Mouse (Mus musculus) lung, postnatal 14 days (tissue): ENCODE results near the gene Zfp827.

ENCODE experiments used
- DNase-seq: peaks from one replicate; pipeline ENCODE4 v3.0.0; 2021

Gene Zfp827

DNA sequence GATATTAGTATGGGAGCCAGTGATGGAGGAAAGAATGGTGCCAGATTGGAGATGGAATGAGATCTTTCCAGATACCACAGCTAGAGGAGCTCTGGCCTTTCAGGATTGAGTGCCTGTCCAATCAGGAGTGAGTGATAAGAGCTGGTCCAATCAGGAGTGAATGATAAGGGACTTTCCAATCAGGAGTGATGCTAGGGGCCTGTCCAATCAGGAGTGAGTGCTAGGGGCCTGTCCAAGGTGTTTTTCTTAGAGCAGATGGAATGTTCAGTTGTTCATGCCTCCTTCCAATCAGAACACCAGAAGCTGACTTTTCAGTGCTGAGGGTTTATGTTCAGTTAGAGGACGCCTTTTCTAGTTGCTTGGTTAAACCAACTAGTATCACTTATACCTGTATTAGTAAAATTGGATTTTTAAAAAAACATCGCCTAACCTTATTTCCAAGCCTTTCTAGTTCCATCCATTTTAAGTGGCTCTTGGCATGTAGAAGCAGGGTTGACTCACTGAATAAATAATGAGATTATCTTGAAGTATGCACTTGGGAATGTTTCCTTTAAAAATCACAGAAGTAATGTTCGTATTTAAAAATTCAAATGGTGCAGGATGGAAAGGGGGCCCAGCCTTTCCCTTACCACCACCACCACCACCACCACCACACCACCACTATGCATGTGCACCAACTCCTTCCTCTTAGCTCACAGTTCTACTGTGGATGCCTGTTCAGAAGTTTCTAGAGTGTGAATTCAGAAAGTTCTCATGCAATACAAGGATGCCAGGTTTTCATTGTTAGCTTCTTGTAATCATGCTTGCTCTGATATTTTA is 39.8 kb downstream of the Zfp827 start:
- no peak for DNase-seq

DNA sequence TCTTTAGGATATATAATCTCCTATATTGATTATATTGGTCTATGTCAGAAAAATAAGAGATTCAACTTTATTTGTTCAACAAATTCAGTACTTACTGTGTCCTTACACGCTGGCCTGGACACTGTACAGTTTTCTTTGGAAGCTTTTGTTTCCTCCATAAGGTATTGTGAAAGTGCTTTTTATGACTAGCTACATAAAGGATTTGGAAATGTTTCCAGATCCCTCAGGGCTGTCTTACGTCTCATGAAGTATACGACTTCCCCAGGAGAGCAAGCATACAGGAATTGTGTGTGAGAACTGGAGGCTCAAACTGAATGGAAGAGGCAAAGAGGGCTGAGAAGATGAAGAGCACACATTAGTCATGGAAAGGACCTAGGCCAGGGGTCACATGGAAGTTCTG is 45.1 kb downstream of the Zfp827 start:
- DNase-seq = no peak

DNA sequence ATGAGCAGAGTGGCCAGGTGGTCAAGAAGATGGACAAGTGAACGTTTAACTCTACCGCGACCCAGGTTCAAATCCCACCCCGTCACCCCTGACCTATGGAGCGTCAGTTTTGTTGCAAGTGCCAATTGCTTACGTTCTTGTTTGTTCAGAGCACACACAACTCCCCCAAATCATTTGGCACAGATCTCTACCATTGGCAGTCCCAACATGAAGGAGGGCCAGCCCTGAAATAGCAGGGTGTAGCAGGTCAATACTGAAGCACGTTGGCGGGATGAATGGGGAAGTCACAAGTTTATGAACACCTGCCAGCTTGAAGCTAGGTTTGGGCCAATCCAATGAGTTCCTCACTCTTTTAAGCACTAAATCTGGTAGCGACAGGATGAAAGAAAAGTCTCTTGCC is 46.7 kb downstream of the Zfp827 start:
- peak; percentile 25 for DNase-seq

DNA sequence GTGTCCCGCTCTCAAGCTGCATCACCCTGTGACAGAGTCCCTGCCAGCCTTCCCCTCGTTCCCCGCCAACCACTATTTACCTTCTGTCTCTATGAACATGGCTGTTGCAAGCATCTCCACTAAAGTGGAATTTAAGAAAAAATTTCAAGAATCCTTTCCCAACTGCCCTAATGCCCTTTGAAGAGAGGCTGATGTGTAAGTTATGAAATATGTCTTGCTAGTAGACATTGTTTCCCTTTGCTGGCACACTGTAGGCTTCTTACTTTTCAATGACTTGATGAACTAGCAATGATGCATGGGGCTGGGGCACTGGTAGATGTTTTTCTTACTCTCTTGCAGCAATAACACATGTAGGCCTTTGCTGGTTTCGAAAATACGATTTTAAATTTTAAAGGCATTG is 49.0 kb downstream of the Zfp827 start:
- peak; percentile 23 for DNase-seq

- DNase-seq = no peak
These were observed 50.4 kb downstream of the Zfp827 start for GRCm38 (mm10) chr8:79078556-79079195.

- no peak for DNase-seq
These were observed 50.9 kb downstream of the Zfp827 start for GRCm38 (mm10) chr8:79079196-79079561.

DNA sequence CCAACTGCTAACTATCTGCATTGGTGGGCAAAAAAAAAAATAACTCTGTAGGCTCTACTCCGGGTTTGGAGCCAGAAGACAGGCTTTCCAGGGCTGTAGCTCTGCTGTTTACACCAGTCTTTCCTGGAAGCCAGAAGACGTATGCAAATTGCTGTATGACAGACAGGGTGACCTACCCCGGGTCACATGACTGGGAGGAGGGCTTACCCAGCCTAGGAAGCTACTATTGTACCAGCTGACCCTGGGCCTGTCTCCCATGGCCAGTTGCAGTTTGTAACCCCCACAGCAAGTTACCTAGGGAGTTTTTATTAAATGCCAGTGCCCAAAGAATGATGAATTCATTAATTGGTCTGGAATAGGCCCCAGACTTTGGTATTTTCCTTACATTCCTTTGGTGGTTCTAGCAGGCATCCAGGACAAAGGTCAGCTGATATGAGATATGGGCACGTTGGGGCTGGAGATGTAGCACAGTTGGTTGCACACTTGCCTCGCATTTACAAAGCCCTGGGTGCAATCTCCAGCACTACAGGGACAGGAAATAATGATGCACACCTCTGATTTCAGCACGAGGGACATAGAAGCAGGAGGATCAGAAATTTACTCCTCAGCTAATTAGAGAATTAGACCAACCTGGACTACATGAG is 52.0 kb downstream of the Zfp827 start:
- DNase-seq = peak; percentile 26

- DNase-seq = no peak
These were observed 53.1 kb downstream of the Zfp827 start for GRCm38 (mm10) chr8:79081333-79081732.

GRCm38 (mm10) chr8:79081955-79082354 is 53.7 kb downstream of the Zfp827 start:
- DNase-seq = no peak

DNA sequence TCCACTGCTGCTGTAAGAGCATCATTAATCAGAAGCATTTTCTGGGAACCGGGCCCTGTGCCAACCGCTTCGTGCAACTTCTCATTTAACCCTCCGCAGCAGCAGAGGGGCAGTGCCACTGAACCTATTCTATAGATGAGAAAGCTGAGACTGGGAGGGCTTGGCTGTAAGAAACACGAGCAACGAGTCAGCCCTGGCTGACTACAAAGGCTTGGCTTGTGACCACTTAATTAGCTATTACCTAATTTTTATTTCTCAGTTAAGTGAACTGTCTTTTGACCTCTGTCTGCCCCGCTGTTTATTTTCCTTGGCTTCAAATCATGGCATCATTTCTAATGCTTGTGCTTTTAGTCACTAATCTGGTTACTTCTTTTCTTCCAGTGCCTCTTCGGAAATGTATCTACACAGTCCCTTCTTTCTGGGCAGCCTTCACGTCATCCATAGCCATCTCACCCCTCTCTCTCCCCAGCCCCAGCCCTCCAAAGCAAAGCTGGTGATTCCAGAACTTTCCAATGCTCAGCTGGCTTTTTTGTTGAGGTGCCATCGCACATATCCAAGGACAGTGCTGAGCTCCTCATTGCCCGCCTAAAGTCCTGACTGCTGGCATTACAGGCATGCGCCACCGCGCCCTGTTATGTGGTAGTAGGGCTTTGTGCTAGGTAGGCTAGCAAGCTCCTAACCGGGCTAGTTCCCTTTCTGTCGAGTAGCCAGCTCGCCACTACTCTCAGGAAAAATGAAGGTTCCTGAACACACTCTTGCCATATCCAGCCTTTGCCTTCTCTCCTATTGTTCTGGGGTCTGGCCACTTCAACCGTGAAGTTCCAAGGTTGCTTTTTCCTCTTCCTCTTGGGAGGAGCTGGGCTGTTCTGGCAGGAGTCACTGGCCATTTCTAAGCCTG is 55.5 kb downstream of the Zfp827 start:
- peak; percentile 60 for DNase-seq

GRCm38 (mm10) chr8:79084359-79084820 is 56.2 kb downstream of the Zfp827 start:
- no peak for DNase-seq

DNA sequence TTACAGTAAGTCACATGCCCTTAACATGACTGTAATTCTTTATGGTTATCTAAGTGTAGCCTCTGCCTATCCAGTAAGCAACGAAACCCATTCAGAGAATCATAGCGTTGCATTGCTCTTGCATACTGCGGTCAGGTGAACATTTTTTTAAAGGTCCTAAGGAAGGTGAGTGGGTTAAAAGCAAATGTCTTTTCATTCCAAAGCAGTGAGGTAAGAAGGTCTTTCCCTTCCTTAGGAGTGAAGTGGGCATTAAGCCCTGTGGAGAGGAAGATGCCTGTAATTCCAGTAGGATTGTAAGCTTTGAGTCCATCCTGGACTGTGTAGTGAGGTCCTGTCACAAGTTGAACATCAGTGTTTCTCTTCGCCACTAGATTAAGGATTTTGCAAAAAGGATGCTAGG is 66.2 kb downstream of the Zfp827 start:
- no peak for DNase-seq

DNA sequence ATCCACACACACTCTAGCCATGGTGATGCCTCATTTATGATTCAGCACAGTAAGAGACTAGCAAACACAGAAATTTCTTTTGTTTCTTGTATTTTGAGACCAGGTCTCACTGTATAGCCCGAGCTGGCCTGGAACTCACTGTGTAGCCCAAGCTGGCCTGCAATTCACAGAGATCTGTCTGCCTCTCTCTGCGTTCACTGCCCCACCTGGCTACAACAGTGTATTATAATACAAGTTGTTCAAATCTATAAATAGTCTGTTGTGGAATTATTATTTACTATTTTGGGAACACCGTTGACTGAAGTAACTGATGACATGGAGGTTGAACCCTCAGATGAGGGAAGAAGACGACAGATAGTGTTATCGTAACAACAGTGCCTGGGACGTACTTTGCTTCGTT is 66.9 kb downstream of the Zfp827 start:
- DNase-seq = no peak

- DNase-seq = peak; percentile 18
These were observed 68.7 kb downstream of the Zfp827 start for GRCm38 (mm10) chr8:79096970-79097369.

- no peak for DNase-seq
These were observed 74.5 kb downstream of the Zfp827 start for GRCm38 (mm10) chr8:79102707-79103106.

- DNase-seq = no peak
These were observed 75.1 kb downstream of the Zfp827 start for GRCm38 (mm10) chr8:79103185-79103878.

DNA sequence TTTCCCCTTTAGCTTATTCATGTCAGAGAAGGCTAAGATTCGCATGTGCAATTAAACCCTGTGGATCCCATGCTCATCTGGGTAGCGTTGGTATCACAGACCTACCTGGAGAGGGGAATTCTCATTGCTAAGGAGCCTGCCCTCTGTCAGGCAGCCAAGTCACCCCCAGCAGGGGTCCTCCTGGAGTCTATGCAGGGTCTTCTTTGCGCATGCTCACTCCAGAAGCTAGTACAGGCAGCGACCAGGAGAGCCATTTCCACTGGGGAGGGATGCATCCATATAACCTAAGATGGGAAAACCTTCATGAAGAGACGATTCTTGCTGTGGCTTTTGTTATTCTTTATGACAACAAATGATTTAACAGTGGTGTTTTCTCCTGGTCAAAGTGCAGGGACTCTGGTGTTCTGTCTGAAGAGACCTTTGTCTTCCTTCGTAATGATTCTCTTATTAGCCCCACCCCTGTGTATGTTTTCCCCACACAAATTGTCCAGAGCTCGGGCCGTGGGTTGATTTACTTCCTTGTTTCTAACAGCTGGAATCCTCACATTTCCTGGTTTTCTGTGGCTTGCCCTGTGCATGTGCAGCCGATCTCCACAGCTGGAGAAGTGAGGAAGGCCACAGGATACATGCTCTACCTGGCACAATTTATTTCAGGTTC is 75.8 kb downstream of the Zfp827 start:
- DNase-seq = no peak

GRCm38 (mm10) chr8:79104634-79105033 is 76.4 kb downstream of the Zfp827 start:
- DNase-seq = no peak

GRCm38 (mm10) chr8:79105186-79105585 is 76.9 kb downstream of the Zfp827 start:
- DNase-seq = no peak

- no peak for DNase-seq
These were observed 83.2 kb downstream of the Zfp827 start for GRCm38 (mm10) chr8:79111461-79111860.

DNA sequence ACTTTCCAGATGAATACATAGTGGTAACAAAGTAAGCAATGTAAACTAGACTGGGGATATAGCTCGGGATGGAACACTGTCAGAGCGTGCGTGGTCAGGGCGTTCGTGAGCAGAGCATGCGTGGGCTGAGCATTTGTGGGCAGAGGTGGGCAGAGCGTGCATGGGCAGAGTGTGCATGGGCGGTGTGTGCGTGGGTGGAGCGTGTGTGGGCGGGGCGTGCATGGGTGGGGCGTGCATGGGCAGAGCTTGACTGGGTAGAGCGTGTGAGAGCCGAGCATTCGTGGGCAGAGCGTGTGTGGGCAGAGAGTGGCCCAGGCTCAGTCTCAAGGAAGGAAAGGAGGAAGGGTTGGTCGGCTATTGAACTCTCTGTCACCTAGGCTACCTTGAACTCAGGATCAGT is 84.2 kb downstream of the Zfp827 start:
- no peak for DNase-seq

GRCm38 (mm10) chr8:79113533-79113932 is 85.3 kb downstream of the Zfp827 start:
- DNase-seq = no peak
